Mouse (Mus musculus): ENCODE data around the gene Pgghg.

The Pgghg gene

GRCm38 (mm10) chr7:140922398-140923069 is 18.7 kb upstream of the Pgghg start:
- DNase-seq (ENCODE audit: inconsistent ontology term) = peak; percentile 60

- DNase-seq (ENCODE audit: inconsistent ontology term) = no peak
These were observed 18.0 kb upstream of the Pgghg start for GRCm38 (mm10) chr7:140923070-140923775.

GRCm38 (mm10) chr7:140927181-140927580 is 14.0 kb upstream of the Pgghg start:
- no peak for DNase-seq (ENCODE audit: inconsistent ontology term)

GRCm38 (mm10) chr7:140938436-140938835 is 2.8 kb upstream of the Pgghg start:
- DNase-seq (ENCODE audit: inconsistent ontology term) = no peak

- DNase-seq (ENCODE audit: inconsistent ontology term) = no peak
These were observed 2.3 kb upstream of the Pgghg start for GRCm38 (mm10) chr7:140938896-140939295.

- DNase-seq (ENCODE audit: inconsistent ontology term) = no peak
These were observed 1.5 kb upstream of the Pgghg start for GRCm38 (mm10) chr7:140939669-140940171.

GRCm38 (mm10) chr7:140942341-140942740 is 1.1 kb downstream of the Pgghg start:
- DNase-seq (ENCODE audit: inconsistent ontology term) = no peak

- DNase-seq (ENCODE audit: inconsistent ontology term) = no peak
These were observed 1.6 kb downstream of the Pgghg start for GRCm38 (mm10) chr7:140942811-140943210.

- no peak for DNase-seq (ENCODE audit: inconsistent ontology term)
These were observed 2.2 kb downstream of the Pgghg start for GRCm38 (mm10) chr7:140943356-140943755.

GRCm38 (mm10) chr7:140944236-140944635 is 3.0 kb downstream of the Pgghg start:
- DNase-seq (ENCODE audit: inconsistent ontology term) = no peak

- no peak for DNase-seq (ENCODE audit: inconsistent ontology term)
These were observed 4.1 kb downstream of the Pgghg start for GRCm38 (mm10) chr7:140945247-140945646.

GRCm38 (mm10) chr7:140946311-140946710 is 5.1 kb downstream of the Pgghg start:
- no peak for DNase-seq (ENCODE audit: inconsistent ontology term)

GRCm38 (mm10) chr7:140946980-140947379 is 5.8 kb downstream of the Pgghg start:
- DNase-seq (ENCODE audit: inconsistent ontology term) = no peak

- no peak for DNase-seq (ENCODE audit: inconsistent ontology term)
These were observed 7.0 kb downstream of the Pgghg start for GRCm38 (mm10) chr7:140948161-140948560.

GRCm38 (mm10) chr7:140949255-140949654 is 8.1 kb downstream of the Pgghg start:
- no peak for DNase-seq (ENCODE audit: inconsistent ontology term)

- DNase-seq (ENCODE audit: inconsistent ontology term) = no peak
These were observed 8.8 kb downstream of the Pgghg start, which contains the start of gene Ifitm5 for GRCm38 (mm10) chr7:140949824-140950530. Ifitm5 (minus strand) TSS chr7:140950291.

GRCm38 (mm10) chr7:140951051-140951450 is 9.9 kb downstream of the Pgghg start:
- no peak for DNase-seq (ENCODE audit: inconsistent ontology term)

GRCm38 (mm10) chr7:140951765-140952164 is 10.6 kb downstream of the Pgghg start:
- DNase-seq (ENCODE audit: inconsistent ontology term) = no peak

- no peak for DNase-seq (ENCODE audit: inconsistent ontology term)
These were observed 11.2 kb downstream of the Pgghg start for GRCm38 (mm10) chr7:140952441-140952840.

GRCm38 (mm10) chr7:140953133-140953532 is 11.9 kb downstream of the Pgghg start:
- no peak for DNase-seq (ENCODE audit: inconsistent ontology term)

GRCm38 (mm10) chr7:140953800-140954732 is 12.9 kb downstream of the Pgghg start:
- no peak for DNase-seq (ENCODE audit: inconsistent ontology term)
